Mouse (Mus musculus) ES-E14 (cell line): Measurements from ENCODE around the gene Spag9.

ENCODE experiments used
- HCFC1 ChIP-seq: IDR thresholded peaks from 2 replicates; pipeline ENCODE4 v1.6.1; 2012; ENCODE audit warnings: low read length, inconsistent platforms, borderline replicate concordance; ENCODE audit not compliant: insufficient read depth
- ZC3H11A ChIP-seq: IDR thresholded peaks from 2 replicates; pipeline ENCODE4 v1.6.1; 2012; ENCODE audit warnings: low read depth, mild to moderate bottlenecking, inconsistent platforms, low read length, borderline replicate concordance
- ZNF384 ChIP-seq: IDR thresholded peaks from 2 replicates; pipeline ENCODE4 v1.6.1; 2012; ENCODE audit warnings: low read depth, low read length, inconsistent platforms

- TF ChIP-seq ZNF384, result no peak
- TF ChIP-seq ZC3H11A, result no peak
- no peak for TF ChIP-seq HCFC1
These were observed 175.8 kb downstream of the Spag9 start for GRCm38 (mm10) chr11:94171691-94172090.
